Mouse (Mus musculus) heart, embryonic 13.5 days (tissue): ENCODE data around the gene Mcoln3. TPM values are rescaled to one million over a fixed set of nuclear protein-coding genes. Genes with fewer than 3 reads are reported as not detected.
A peak's percentile ranks its signal among the peaks of the same experiment; 100 is the strongest.

Source experiments
- ATAC-seq: fragments of 200-750 bp; cut with Nextera tagmentation; 2 replicates; pipeline ENCODE4 v1.8.0; 2017; ENCODE audit warnings: moderate TSS enrichment; ENCODE audit not compliant: insufficient number of reproducible peaks, low FRiP score, low TSS enrichment; ENCODE audit errors: extremely low read depth
- H3K27ac ChIP-seq: fragments of 300-500 bp; sonication (generic); replicated peaks from 2 replicates; pipeline ENCODE4 v1.5.1; 2015; ENCODE audit warnings: moderate library complexity, mild to moderate bottlenecking, inconsistent platforms
- H3K27me3 ChIP-seq: fragments of 300-500 bp; sonication (generic); replicated peaks from 2 replicates; pipeline ENCODE4 v1.6.1; 2015; ENCODE audit warnings: mild to moderate bottlenecking, inconsistent platforms
- H3K36me3 ChIP-seq: fragments of 300-500 bp; sonication (generic); 2 replicates; pipeline ENCODE4 v1.6.1; 2015; ENCODE audit warnings: mild to moderate bottlenecking, inconsistent platforms
- H3K4me1 ChIP-seq: fragments of 300-500 bp; sonication (generic); 2 replicates; pipeline ENCODE4 v1.6.1; 2015; ENCODE audit warnings: inconsistent platforms
- H3K4me2 ChIP-seq: fragments of 300-500 bp; sonication (generic); 2 replicates; pipeline ENCODE4 v1.6.1; 2015; ENCODE audit warnings: inconsistent platforms, mild to moderate bottlenecking, moderate library complexity
- H3K4me3 ChIP-seq: fragments of 300-500 bp; sonication (generic); 2 replicates; pipeline ENCODE4 v1.5.1; 2015; ENCODE audit warnings: moderate library complexity, mild to moderate bottlenecking, inconsistent platforms
- H3K9ac ChIP-seq: fragments of 300-500 bp; sonication (generic); 2 replicates; pipeline ENCODE4 v1.6.1; 2015; ENCODE audit warnings: inconsistent platforms, mild to moderate bottlenecking, moderate library complexity
- H3K9me3 ChIP-seq: fragments of 300-500 bp; sonication (generic); 2 replicates; pipeline ENCODE4 v1.6.1; 2016; ENCODE audit warnings: inconsistent platforms
- WGBS: fragments of 180-500 bp; shearing (Covaris S2); methylation state at CpG from one replicate; pipeline ENCODE4 v1.1.7; 2015; ENCODE audit warnings: mixed read lengths; 5-methylcytosine and 5-hydroxymethylcytosine counted together
- polyA plus RNA-seq: library from polyadenylated mRNA; unstranded; fragments of >200 nt; fragmentation: Nextera tagmentation; extraction: Ambion mirVana; gene quantifications from 2 replicates; pipeline ENCODE4 v1.2.1, GENCODE M21; 2015

Gene Mcoln3
- polyA plus RNA-seq, 1 experiment from 2014 or later = 1.1 TPM

GRCm38 (mm10) chr3:146152913-146153312 lies 35.7 kb downstream of the Mcoln3 start:
- WGBS = 77% methylated on average over 2 of the region's 2 CpGs
- Histone ChIP-seq H3K4me2 (no peak overlapping the region), H3K9ac (no peak overlapping the region), H3K27ac (no peak overlapping the region), H3K4me3 (no peak overlapping the region), H3K27me3 (peaks cover 29% of the 10 kb centered on the region), H3K36me3 (no peaks in the 10 kb centered on the region), H3K4me1 (peaks cover 24% of the 10 kb centered on the region), H3K9me3 (no peaks in the 10 kb centered on the region)
- ATAC-seq = no peak

- WGBS = 30% methylated on average over 12 of the region's 12 CpGs
- Histone ChIP-seq H3K4me3 (no peak overlapping the region), H3K27me3 (peaks cover 29% of the 10 kb centered on the region), H3K9me3 (no peaks in the 10 kb centered on the region), H3K4me1 (peaks cover 24% of the 10 kb centered on the region), H3K4me2 (peak overlapping the region; percentile 27; the same call in 1 of the 2 replicates), H3K27ac (no peak overlapping the region), H3K36me3 (no peaks in the 10 kb centered on the region), H3K9ac (no peak overlapping the region)
- ATAC-seq = no peak
Observed at GRCm38 (mm10) chr3:146153862-146154611, 36.8 kb downstream of the Mcoln3 start.

GRCm38 (mm10) chr3:146155628-146156576 lies 38.7 kb downstream of the Mcoln3 start:
- Histone ChIP-seq H3K4me2 (no peak overlapping the region), H3K9me3 (no peaks in the 10 kb centered on the region), H3K27ac (no peak overlapping the region), H3K36me3 (no peaks in the 10 kb centered on the region), H3K9ac (no peak overlapping the region), H3K27me3 (peaks cover 18% of the 10 kb centered on the region), H3K4me3 (no peak overlapping the region), H3K4me1 (peaks cover 12% of the 10 kb centered on the region)
- WGBS = 58% methylated on average over 13 of the region's 13 CpGs
- no peak for ATAC-seq

- H3K4me2 ChIP-seq = no peak overlapping the region
- no peaks in the 10 kb centered on the region for H3K36me3 ChIP-seq
- no peak overlapping the region for H3K4me3 ChIP-seq
- H3K27me3 ChIP-seq = peaks cover 9% of the 10 kb centered on the region
- no peak overlapping the region for H3K9ac ChIP-seq
- H3K9me3 ChIP-seq = no peaks in the 10 kb centered on the region
- H3K27ac ChIP-seq = no peak overlapping the region
- ATAC-seq = no peak
- H3K4me1 ChIP-seq = peaks cover 12% of the 10 kb centered on the region
- 65% methylated on average over 2 of the region's 2 CpGs for WGBS
Observed at GRCm38 (mm10) chr3:146156811-146157210, 39.6 kb downstream of the Mcoln3 start.

GRCm38 (mm10) chr3:146158039-146158438 lies 40.8 kb downstream of the Mcoln3 start:
- Histone ChIP-seq H3K4me3 (no peak overlapping the region), H3K9me3 (no peaks in the 10 kb centered on the region), H3K27ac (no peak overlapping the region), H3K4me2 (no peak overlapping the region), H3K9ac (no peak overlapping the region), H3K27me3 (peaks cover 1% of the 10 kb centered on the region; the same call in 1 of the 2 replicates), H3K4me1 (peaks cover 12% of the 10 kb centered on the region), H3K36me3 (no peaks in the 10 kb centered on the region)
- WGBS = 70% methylated on average over 4 of the region's 4 CpGs
- no peak for ATAC-seq

- H3K4me2 ChIP-seq = no peak overlapping the region
- WGBS = 77% methylated on average over 2 of the region's 2 CpGs
- ATAC-seq = no peak
- no peaks in the 10 kb centered on the region for H3K9me3 ChIP-seq
- peaks cover 3% of the 10 kb centered on the region; the same call in 1 of the 2 replicates for H3K4me1 ChIP-seq
- no peak overlapping the region for H3K27ac ChIP-seq
- H3K9ac ChIP-seq = no peak overlapping the region
- no peak overlapping the region for H3K4me3 ChIP-seq
- no peaks in the 10 kb centered on the region for H3K36me3 ChIP-seq
- no peaks in the 10 kb centered on the region for H3K27me3 ChIP-seq
Observed at GRCm38 (mm10) chr3:146159360-146159759, 42.1 kb downstream of the Mcoln3 start.

- no peak overlapping the region for H3K4me2 ChIP-seq
- H3K36me3 ChIP-seq = no peaks in the 10 kb centered on the region
- no peaks in the 10 kb centered on the region for H3K9me3 ChIP-seq
- 82% methylated on average over 4 of the region's 4 CpGs for WGBS
- H3K27me3 ChIP-seq = no peaks in the 10 kb centered on the region
- no peak for ATAC-seq
- H3K4me1 ChIP-seq = no peaks in the 10 kb centered on the region
- H3K4me3 ChIP-seq = no peak overlapping the region
- H3K27ac ChIP-seq = no peak overlapping the region
- no peak overlapping the region for H3K9ac ChIP-seq
Observed at GRCm38 (mm10) chr3:146162197-146162596, 44.9 kb downstream of the Mcoln3 start.

- no peak overlapping the region for H3K27ac ChIP-seq
- no peak overlapping the region for H3K4me2 ChIP-seq
- no peaks in the 10 kb centered on the region for H3K27me3 ChIP-seq
- H3K4me3 ChIP-seq = no peak overlapping the region
- no peak overlapping the region for H3K9ac ChIP-seq
- no peaks in the 10 kb centered on the region for H3K9me3 ChIP-seq
- ATAC-seq = no peak
- 77% methylated on average over 4 of the region's 4 CpGs for WGBS
- H3K4me1 ChIP-seq = no peaks in the 10 kb centered on the region
- no peaks in the 10 kb centered on the region for H3K36me3 ChIP-seq
Observed at GRCm38 (mm10) chr3:146169356-146169755, 52.1 kb downstream of the Mcoln3 start.

GRCm38 (mm10) chr3:146173030-146173429 lies 55.8 kb downstream of the Mcoln3 start:
- H3K4me1 ChIP-seq = peaks cover 4% of the 10 kb centered on the region
- no peak overlapping the region for H3K4me3 ChIP-seq
- no peaks in the 10 kb centered on the region for H3K27me3 ChIP-seq
- H3K4me2 ChIP-seq = no peak overlapping the region
- no peaks in the 10 kb centered on the region for H3K36me3 ChIP-seq
- no peaks in the 10 kb centered on the region for H3K9me3 ChIP-seq
- WGBS = 50% methylated on average over 5 of the region's 5 CpGs
- H3K27ac ChIP-seq = no peak overlapping the region
- no peak for ATAC-seq
- H3K9ac ChIP-seq = no peak overlapping the region

GRCm38 (mm10) chr3:146174215-146174614 lies 57.0 kb downstream of the Mcoln3 start:
- Histone ChIP-seq H3K9me3 (no peaks in the 10 kb centered on the region), H3K4me3 (no peak overlapping the region), H3K9ac (no peak overlapping the region), H3K36me3 (no peaks in the 10 kb centered on the region), H3K27me3 (no peaks in the 10 kb centered on the region), H3K27ac (no peak overlapping the region), H3K4me2 (no peak overlapping the region), H3K4me1 (peaks cover 10% of the 10 kb centered on the region)
- 81% methylated on average over 9 of the region's 9 CpGs for WGBS
- no peak for ATAC-seq

- Histone ChIP-seq H3K27me3 (no peaks in the 10 kb centered on the region), H3K27ac (no peak overlapping the region), H3K4me3 (peak overlapping the region; percentile 38; the same call in 1 of the 2 replicates), H3K9me3 (no peaks in the 10 kb centered on the region), H3K4me1 (peaks cover 19% of the 10 kb centered on the region), H3K9ac (no peak overlapping the region), H3K4me2 (peak overlapping the region; percentile 66), H3K36me3 (no peaks in the 10 kb centered on the region)
- 57% methylated on average over 7 of the region's 7 CpGs for WGBS
- ATAC-seq = no peak
Observed at GRCm38 (mm10) chr3:146177295-146177694, 60.0 kb downstream of the Mcoln3 start.
